Mouse (Mus musculus): ENCODE data around the gene Aasdh. TPM values are rescaled to one million over a fixed set of nuclear protein-coding genes. Genes with fewer than 3 reads are reported as not detected.

Gene Aasdh
- total RNA-seq, 2 experiments from 2014 or later: 10.2 to 11.3 TPM

- no peak for DNase-seq
Observed at GRCm38 (mm10) chr5:76841859-76842258, 63.5 kb downstream of the Aasdh start.

GRCm38 (mm10) chr5:76839786-76840185, 65.5 kb downstream of the Aasdh start:
- no peak for DNase-seq

- peak; percentile 19 for DNase-seq
Observed at GRCm38 (mm10) chr5:76837018-76837417, 68.3 kb downstream of the Aasdh start.

- no peak for DNase-seq
Observed at GRCm38 (mm10) chr5:76832529-76833210, 72.6 kb downstream of the Aasdh start.

- DNase-seq: no peak
Observed at GRCm38 (mm10) chr5:76828527-76829240, 76.6 kb downstream of the Aasdh start.

Other genes with a start within 250 kb of the Aasdh start
- 1 to 10 TPM; 7.6 to 9.5 TPM for gene C530008M17Rik, start 249.0 kb downstream of the Aasdh start, total RNA-seq (2021)
- 100 to 1,000 TPM; 173 to 183 TPM for gene Paics, start 45.8 kb upstream of the Aasdh start, total RNA-seq (2021)
- 10 to 100 TPM; 19.3 to 21.0 TPM for gene Ppat, start 46.1 kb upstream of the Aasdh start, total RNA-seq (2021)
- 10 to 100 TPM; 72.0 to 72.7 TPM for gene Srp72, start 69.2 kb upstream of the Aasdh start, total RNA-seq (2021)
- gene Arl9, start 98.5 kb upstream of the Aasdh start, total RNA-seq (2021): not detected
- not detected for gene Thegl, start 110.5 kb upstream of the Aasdh start, total RNA-seq (2021)
- gene Hopx, start 209.6 kb upstream of the Aasdh start, total RNA-seq (2021): 100 to 1,000 TPM; 432 to 451 TPM